Mouse (Mus musculus): ENCODE data around the gene Ccdc9.

DNA sequence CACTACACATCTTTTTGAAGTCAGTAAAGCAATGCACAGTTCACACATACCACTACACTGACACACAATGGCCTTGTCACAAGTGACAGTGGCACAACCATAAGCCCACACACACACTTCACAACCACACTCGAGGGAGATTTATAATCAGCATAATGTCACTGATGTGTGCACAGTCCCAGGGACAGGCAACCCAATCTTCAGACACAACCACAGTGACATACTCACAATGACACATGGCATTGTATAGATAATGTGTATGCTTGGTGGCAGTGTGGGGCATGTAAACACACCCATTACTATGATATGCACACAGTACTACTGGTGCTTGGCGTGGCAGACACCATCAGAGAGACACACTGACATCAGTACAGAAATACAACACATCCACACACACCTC lies 9.6 kb upstream of the Ccdc9 start:
- TF ChIP-seq CTCF (IDR thresholded peaks at IDR 0.05; ENCODE audit: low read depth, low read length) (no peak), GATA1 (IDR thresholded peaks at IDR 0.05; ENCODE audit: borderline replicate concordance, low read length) (no peak), POLR2AphosphoS5 (IDR thresholded peaks at IDR 0.05; ENCODE audit: insufficient replicate concordance, low read depth, low read length) (no peak)
